Mouse (Mus musculus): ENCODE data around the gene Katnal1.

DNA sequence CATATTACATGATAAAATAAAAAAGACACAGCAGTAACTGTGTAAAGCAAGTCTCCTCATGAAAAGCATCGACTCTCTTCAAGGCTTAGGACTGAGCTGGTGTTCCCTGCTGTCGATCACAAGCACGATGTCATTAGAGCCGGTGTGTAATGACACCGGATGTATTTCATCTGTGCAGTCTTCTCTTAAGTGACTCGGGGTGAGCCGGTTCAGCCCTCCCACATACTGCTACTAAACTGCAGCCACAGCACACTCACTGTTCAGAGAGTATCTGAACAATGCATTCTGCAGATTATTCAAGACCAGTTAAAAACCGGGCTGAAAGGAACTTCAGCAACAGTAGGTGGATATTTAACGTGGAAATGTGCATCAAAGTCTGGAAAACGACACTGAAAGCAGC is 5.7 kb downstream of the Katnal1 start:
- no peak for TF ChIP-seq GATA1 (IDR thresholded peaks at IDR 0.05; ENCODE audit: low read length)
- no peak for TF ChIP-seq TAL1 (IDR thresholded peaks at IDR 0.05; ENCODE audit: low read length)

All from erythroblast, embryonic 14.5 days (primary cell).